Mouse (Mus musculus) thymus, adult 2 months (tissue): ENCODE data around the gene Calcoco2. TPM values are rescaled to one million over a fixed set of nuclear protein-coding genes. Genes with fewer than 3 reads are reported as not detected.

ENCODE experiments used
- DNase-seq: peaks from one replicate; pipeline ENCODE4 v3.0.0; 2021
- H3K27ac ChIP-seq: fragments of 200-500 bp; 2 replicates; pipeline ENCODE4 v1.5.1; 2012; ENCODE audit warnings: low read length, control low read depth; ENCODE audit not compliant: control insufficient read depth, insufficient read depth
- H3K27me3 ChIP-seq: fragments of 200-500 bp; 2 replicates; pipeline ENCODE4 v1.6.1; 2012; ENCODE audit warnings: mild to moderate bottlenecking, low read length, moderate library complexity, mixed read lengths; ENCODE audit not compliant: control insufficient read depth, insufficient read depth
- H3K36me3 ChIP-seq: fragments of 200-500 bp; 2 replicates; pipeline ENCODE4 v1.6.1; 2012; ENCODE audit warnings: mild to moderate bottlenecking, low read length, moderate library complexity; ENCODE audit not compliant: control insufficient read depth, insufficient read depth
- H3K4me1 ChIP-seq: fragments of 200-500 bp; replicated peaks from 2 replicates; pipeline ENCODE4 v1.6.1; 2012; ENCODE audit warnings: low read length; ENCODE audit not compliant: control insufficient read depth, insufficient read depth
- H3K4me3 ChIP-seq: fragments of 200-500 bp; 2 replicates; pipeline ENCODE4 v1.5.1; 2012; ENCODE audit warnings: mild to moderate bottlenecking, low read length, control low read depth, moderate library complexity; ENCODE audit not compliant: control insufficient read depth, insufficient read depth
- CTCF ChIP-seq: fragments of 200-500 bp; IDR thresholded peaks from 2 replicates; pipeline ENCODE4 v1.5.1; 2012; ENCODE audit warnings: mild to moderate bottlenecking, control low read depth, low read length, moderate library complexity, borderline replicate concordance; ENCODE audit not compliant: control insufficient read depth, poor library complexity, insufficient read depth; ENCODE audit errors: extremely low read depth
- POLR2A ChIP-seq: fragments of 200-500 bp; IDR thresholded peaks from 2 replicates; pipeline ENCODE4 v1.6.1; 2012; ENCODE audit warnings: mild to moderate bottlenecking, low read length, control low read depth, moderate library complexity; ENCODE audit not compliant: control insufficient read depth, poor library complexity, insufficient read depth; ENCODE audit errors: extremely low read depth
- WGBS: fragments of 180-500 bp; shearing (Covaris S2); methylation state at CpG from one replicate; pipeline ENCODE4 v1.1.7; 2018; 5-methylcytosine and 5-hydroxymethylcytosine counted together
- polyA plus RNA-seq: library from polyadenylated mRNA; depleted of rRNA; stranded (reverse); fragments of >200 nt; gene quantifications from 2 replicates; pipeline ENCODE4 v1.2.3, GENCODE M21; 2012; rRNA removed

The Calcoco2 gene
- not detected in 2 replicates for polyA plus RNA-seq

GRCm38 (mm10) chr11:96111751-96112150 is at the start of gene Calcoco2:
Gene Calcoco2 (minus strand): TSS chr11:96111964.
- 59% methylated on average over 14 of the region's 14 CpGs for WGBS
- H3K4me1 ChIP-seq, result no peaks in the 10 kb centered on the region

DNA sequence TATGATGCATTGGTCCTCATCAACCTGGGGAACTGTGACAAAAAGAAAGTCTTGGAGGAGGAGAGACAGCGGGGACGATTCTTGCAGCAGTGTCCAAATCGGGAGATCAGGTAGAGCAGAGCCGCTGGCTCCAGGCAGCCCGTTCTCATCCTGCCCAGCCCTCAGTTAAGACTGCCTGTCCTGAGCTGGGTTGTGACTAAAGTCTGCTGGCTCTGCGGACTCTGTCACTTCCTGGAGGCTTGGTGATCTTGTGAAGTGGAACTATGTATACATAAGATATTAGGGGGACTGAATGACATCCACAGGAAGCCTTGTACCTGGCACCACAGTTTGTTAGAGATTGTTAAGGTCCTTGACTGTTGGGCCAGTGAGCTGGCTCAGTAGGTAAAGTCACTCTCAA is 35.7 kb upstream of the Calcoco2 start:
- peaks cover 2% of the 10 kb centered on the region; the same call in 1 of the 2 replicates for H3K27me3 ChIP-seq
- no peak for DNase-seq
- no peak overlapping the region for H3K27ac ChIP-seq
- no peaks in the 10 kb centered on the region for H3K36me3 ChIP-seq
- WGBS, result 58% methylated on average over 6 of the region's 6 CpGs
- H3K4me1 ChIP-seq, result no peaks in the 10 kb centered on the region
- H3K4me3 ChIP-seq, result no peak overlapping the region
- no peak for TF ChIP-seq POLR2A
- no peak for TF ChIP-seq CTCF

More at GRCm38 (mm10) chr11:96111751-96112150, at the start of gene Calcoco2:
- Histone ChIP-seq H3K36me3 (no peaks in the 10 kb centered on the region), H3K4me3 (no peak within 1 kb of the TSS), H3K27me3 (no peaks in the 10 kb centered on the region), H3K27ac (no peak within 1 kb of the TSS)
- no peak for TF ChIP-seq POLR2A
- no peak for TF ChIP-seq CTCF
- no peak for DNase-seq

- 5% methylated on average over 15 of the region's 15 CpGs for WGBS
- Histone ChIP-seq H3K4me1 (no peaks in the 10 kb centered on the region), H3K27me3 (peaks cover 2% of the 10 kb centered on the region; the same call in 1 of the 2 replicates), H3K27ac (no peak overlapping the region), H3K4me3 (no peak overlapping the region), H3K36me3 (no peaks in the 10 kb centered on the region)
- TF ChIP-seq POLR2A, result no peak
- TF ChIP-seq CTCF, result 0 out of 2 replicates have a peak, but pooled peaks have one; percentile 22
- peak; percentile 25 for DNase-seq
Measured at GRCm38 (mm10) chr11:96145622-96146270, 34.0 kb upstream of the Calcoco2 start.

- H3K4me3 ChIP-seq, result no peak overlapping the region
- no peaks in the 10 kb centered on the region for H3K4me1 ChIP-seq
- peaks cover 2% of the 10 kb centered on the region; the same call in 1 of the 2 replicates for H3K27me3 ChIP-seq
- 81% methylated on average over 4 of the region's 4 CpGs for WGBS
- DNase-seq, result no peak
- TF ChIP-seq CTCF, result no peak
- no peak for TF ChIP-seq POLR2A
- H3K27ac ChIP-seq, result no peak overlapping the region
- no peaks in the 10 kb centered on the region for H3K36me3 ChIP-seq
Measured at GRCm38 (mm10) chr11:96143766-96144165, 32.0 kb upstream of the Calcoco2 start.

DNA sequence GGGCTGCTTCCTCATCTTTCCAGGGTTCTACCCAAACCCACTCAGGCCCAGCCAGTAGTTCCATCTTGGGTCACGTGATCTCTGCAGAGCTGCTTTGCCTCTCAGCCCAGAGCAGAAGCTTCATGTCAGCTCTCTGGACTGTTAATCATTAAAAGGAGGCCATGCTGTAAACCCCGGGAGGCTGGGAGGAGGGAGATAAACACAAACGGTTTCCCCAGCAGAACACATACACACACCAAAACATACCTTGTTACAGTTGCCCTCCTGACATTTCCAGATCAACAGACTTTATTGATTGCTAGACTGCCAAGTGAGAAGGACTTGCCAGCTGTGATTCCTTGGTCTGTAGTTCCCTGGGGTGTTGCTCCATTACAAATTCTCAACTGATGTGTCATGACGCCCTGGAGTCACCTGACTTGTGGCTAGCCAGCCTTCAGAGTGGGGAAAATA is 29.0 kb upstream of the Calcoco2 start:
- no peak overlapping the region for H3K4me3 ChIP-seq
- H3K27ac ChIP-seq, result no peak overlapping the region
- no peaks in the 10 kb centered on the region for H3K4me1 ChIP-seq
- 40% methylated on average over 4 of the region's 4 CpGs for WGBS
- no peaks in the 10 kb centered on the region for H3K36me3 ChIP-seq
- DNase-seq, result no peak
- TF ChIP-seq POLR2A, result no peak
- TF ChIP-seq CTCF, result no peak
- no peaks in the 10 kb centered on the region; the same call in 1 of the 2 replicates for H3K27me3 ChIP-seq

GRCm38 (mm10) chr11:96135847-96136246 is 24.1 kb upstream of the Calcoco2 start:
- no peaks in the 10 kb centered on the region for H3K27me3 ChIP-seq
- no peak for DNase-seq
- H3K36me3 ChIP-seq, result no peaks in the 10 kb centered on the region
- no peak overlapping the region for H3K27ac ChIP-seq
- no peak overlapping the region for H3K4me3 ChIP-seq
- TF ChIP-seq CTCF (no peak), POLR2A (no peak)
- no peaks in the 10 kb centered on the region for H3K4me1 ChIP-seq
- WGBS, result 91% methylated on average over 8 of the region's 8 CpGs
